Comparison of ENCODE assay signal across 20 mouse cellular contexts in the genomic region with DNA sequence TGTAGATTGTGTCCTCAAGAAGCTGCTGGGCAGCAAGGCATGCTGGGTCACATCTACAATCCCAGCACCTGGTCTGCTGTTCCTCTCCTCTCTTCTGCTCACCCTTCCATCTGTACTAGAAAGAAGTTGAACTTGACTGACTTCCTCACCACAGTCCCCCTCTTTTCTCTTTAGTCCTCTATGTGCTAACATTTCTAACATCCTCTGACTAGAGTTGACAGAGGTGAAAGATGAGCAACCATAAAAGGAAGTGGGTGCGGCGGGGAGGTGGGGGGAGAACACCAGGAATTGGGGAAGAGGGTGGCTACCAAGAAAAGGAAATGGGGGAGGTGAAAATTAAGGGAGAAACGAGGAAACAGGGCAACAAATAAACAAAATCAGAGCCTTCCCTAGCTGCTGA.
"Had no signal": no experiment of that assay in that cellular context is flagged by ENCODE, and none has a peak within 500 bp of the region (broad histone marks: within the 10 kb centered on the region; RNA-seq: fewer than 3 reads in every experiment).

No protein-coding gene starts in this region.

- H3K4me3 ChIP-seq: heart, adult 2 months; heart, embryonic 12.5 days; hindbrain, embryonic 13.5 days; hindbrain, embryonic 15.5 days; kidney, embryonic 15.5 days; limb, embryonic 13.5 days; limb, embryonic 15.5 days; liver, embryonic 12.5 days had no signal

- H3K9me3 ChIP-seq: heart, embryonic 12.5 days; hindbrain, embryonic 13.5 days; hindbrain, embryonic 15.5 days; kidney, embryonic 15.5 days; limb, embryonic 13.5 days; limb, embryonic 15.5 days; liver, embryonic 12.5 days had no signal

- H3K27ac ChIP-seq: heart, adult 2 months; hindbrain, embryonic 13.5 days; hindbrain, embryonic 15.5 days; hindbrain, postnatal 0 days; kidney, embryonic 15.5 days; kidney, postnatal 0 days; limb, embryonic 13.5 days; limb, embryonic 15.5 days; liver, embryonic 12.5 days had no signal

- ATAC-seq: forebrain, postnatal 0 days; hindbrain, postnatal 0 days; intestine, embryonic 16.5 days; liver, embryonic 12.5 days had no signal

- H3K9ac ChIP-seq: forebrain, postnatal 0 days; heart, embryonic 12.5 days; hindbrain, embryonic 13.5 days; hindbrain, embryonic 15.5 days; kidney, embryonic 15.5 days; limb, embryonic 13.5 days; limb, embryonic 15.5 days; liver, embryonic 12.5 days had no signal

- H3K27me3 ChIP-seq: heart, embryonic 12.5 days; kidney, embryonic 15.5 days; limb, embryonic 15.5 days; liver, embryonic 12.5 days had no signal

- H3K36me3 ChIP-seq: heart, embryonic 12.5 days; hindbrain, embryonic 13.5 days; hindbrain, embryonic 15.5 days; kidney, embryonic 15.5 days; limb, embryonic 13.5 days; limb, embryonic 15.5 days; liver, embryonic 12.5 days had no signal

- H3K4me1 ChIP-seq: limb, embryonic 13.5 days; limb, embryonic 15.5 days; liver, embryonic 12.5 days had no signal

- H3K4me2 ChIP-seq: heart, embryonic 12.5 days; hindbrain, embryonic 13.5 days; hindbrain, embryonic 15.5 days; kidney, embryonic 15.5 days; limb, embryonic 13.5 days; limb, embryonic 15.5 days; liver, embryonic 12.5 days had no signal

- DNase-seq: forebrain, postnatal 0 days; gastrocnemius, postnatal 14 days; gastrocnemius, postnatal 36 days; heart, adult 2 months; heart, postnatal 10 days; kidney, adult 9 months; kidney, postnatal 14 days; kidney, postnatal 36 days; layer of hippocampus, adult 9-11 months; layer of hippocampus, postnatal 36 days had no signal
